Comparison of ENCODE assay signal across 23 mouse cellular contexts in the genomic region with DNA sequence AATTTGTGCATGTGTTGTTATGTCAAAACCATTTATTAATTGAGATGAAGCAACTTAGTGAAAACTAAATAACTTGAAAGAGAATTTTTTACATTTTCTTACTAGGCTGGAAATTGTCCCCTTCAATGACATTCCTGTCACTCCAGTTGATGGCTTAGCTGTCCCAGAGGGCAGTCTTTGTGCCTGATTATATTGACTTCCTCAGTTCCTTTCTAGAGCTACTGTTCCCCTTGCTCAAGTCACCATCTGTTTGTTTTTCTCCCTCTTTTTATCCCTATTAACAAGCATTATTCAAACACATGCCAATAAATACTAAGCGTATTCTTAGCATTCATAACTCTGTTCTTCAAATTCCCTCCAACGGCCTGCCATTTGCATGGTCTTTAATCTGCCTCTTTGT.
DNase-seq lines count a peak whose midpoint lies in the region; ATAC-seq and TF ChIP-seq lines count a peak whose summit lies in the region.
"Had no signal": no experiment of that assay in that cellular context is flagged by ENCODE, and none has a peak within 500 bp of the region (broad histone marks: within the 10 kb centered on the region; RNA-seq: fewer than 3 reads in every experiment).

No protein-coding gene starts in this region.

- no peaks in the 10 kb centered on the region for H3K9me3 ChIP-seq in hindbrain, embryonic 12.5 days (replicated peaks)
- H3K9me3 ChIP-seq in hindbrain, embryonic 10.5 days, result no peaks in the 10 kb centered on the region
- no peaks in the 10 kb centered on the region for H3K9me3 ChIP-seq in midbrain, embryonic 12.5 days
- H3K9me3 ChIP-seq in midbrain, embryonic 16.5 days (replicated peaks; ENCODE audit: control insufficient read depth, low read length, poor library complexity, severe bottlenecking), result no peaks in the 10 kb centered on the region
- H3K9me3 ChIP-seq in midbrain, embryonic 14.5 days (ENCODE audit: control insufficient read depth, low read length), result no peaks in the 10 kb centered on the region
- no peaks in the 10 kb centered on the region for H3K9me3 ChIP-seq in midbrain, embryonic 13.5 days

- H3K27me3 ChIP-seq in hindbrain, embryonic 12.5 days, result no peaks in the 10 kb centered on the region
- no peaks in the 10 kb centered on the region for H3K27me3 ChIP-seq in hindbrain, embryonic 10.5 days (ENCODE audit: insufficient read depth, poor library complexity, severe bottlenecking)
- no peaks in the 10 kb centered on the region for H3K27me3 ChIP-seq in midbrain, embryonic 12.5 days
- H3K27me3 ChIP-seq in midbrain, embryonic 16.5 days (ENCODE audit: control insufficient read depth, insufficient read depth, low read depth, low read length), result no peaks in the 10 kb centered on the region
- no peaks in the 10 kb centered on the region for H3K27me3 ChIP-seq in midbrain, embryonic 14.5 days (ENCODE audit: control insufficient read depth, insufficient read depth, low read length)
- H3K27me3 ChIP-seq in midbrain, embryonic 13.5 days, result no peaks in the 10 kb centered on the region
- H3K27me3 ChIP-seq: CH12.LX, Patski had no signal

- no peak for TF ChIP-seq CTCF in brain, embryonic 14.5 days (IDR thresholded peaks at IDR 0.05; ENCODE audit: borderline replicate concordance, extremely low read depth, insufficient read depth, insufficient read length)

- H3K36me3 ChIP-seq in hindbrain, embryonic 12.5 days, result no peaks in the 10 kb centered on the region
- H3K36me3 ChIP-seq in hindbrain, embryonic 10.5 days, result no peaks in the 10 kb centered on the region
- H3K36me3 ChIP-seq in midbrain, embryonic 12.5 days, result no peaks in the 10 kb centered on the region
- H3K36me3 ChIP-seq in midbrain, embryonic 16.5 days (ENCODE audit: control insufficient read depth, insufficient read depth, low read length), result no peaks in the 10 kb centered on the region
- no peaks in the 10 kb centered on the region for H3K36me3 ChIP-seq in midbrain, embryonic 14.5 days (ENCODE audit: control insufficient read depth, insufficient read depth, low read length)
- no peaks in the 10 kb centered on the region for H3K36me3 ChIP-seq in midbrain, embryonic 13.5 days
- H3K36me3 ChIP-seq: G1E had no signal

- WGBS in hindbrain, embryonic 12.5 days, result 62% methylated on average over 2 of the region's 2 CpGs
- WGBS in hindbrain, embryonic 10.5 days, result 69% methylated on average over 2 of the region's 2 CpGs
- WGBS in midbrain, embryonic 12.5 days, result 61% methylated on average over 2 of the region's 2 CpGs
- WGBS in midbrain, embryonic 16.5 days, result 32% methylated on average over 2 of the region's 2 CpGs
- 29% methylated on average over 2 of the region's 2 CpGs for WGBS in midbrain, embryonic 14.5 days
- WGBS in midbrain, embryonic 13.5 days, result 43% methylated on average over 2 of the region's 2 CpGs

- H3K4me3 ChIP-seq in hindbrain, embryonic 12.5 days, result no peak overlapping the region
- no peak overlapping the region for H3K4me3 ChIP-seq in hindbrain, embryonic 10.5 days
- H3K4me3 ChIP-seq in midbrain, embryonic 12.5 days, result no peak overlapping the region
- H3K4me3 ChIP-seq in midbrain, embryonic 16.5 days (ENCODE audit: low read depth, low read length), result no peak overlapping the region
- no peak overlapping the region for H3K4me3 ChIP-seq in midbrain, embryonic 14.5 days (replicated peaks; ENCODE audit: low read depth, low read length)
- no peak overlapping the region for H3K4me3 ChIP-seq in midbrain, embryonic 13.5 days (replicated peaks)

- H3K4me2 ChIP-seq in hindbrain, embryonic 12.5 days (replicated peaks), result no peak overlapping the region
- no peak overlapping the region for H3K4me2 ChIP-seq in midbrain, embryonic 12.5 days (replicated peaks)
- H3K4me2 ChIP-seq in midbrain, embryonic 16.5 days (ENCODE audit: low read length), result no peak overlapping the region
- no peak overlapping the region for H3K4me2 ChIP-seq in midbrain, embryonic 14.5 days (ENCODE audit: low read length)
- H3K4me2 ChIP-seq in midbrain, embryonic 13.5 days (replicated peaks), result no peak overlapping the region

- H3K9ac ChIP-seq in hindbrain, embryonic 12.5 days, result no peak overlapping the region
- no peak overlapping the region for H3K9ac ChIP-seq in midbrain, embryonic 12.5 days (replicated peaks)
- H3K9ac ChIP-seq in midbrain, embryonic 16.5 days (ENCODE audit: low read depth, low read length), result no peak overlapping the region
- no peak overlapping the region for H3K9ac ChIP-seq in midbrain, embryonic 14.5 days (replicated peaks; ENCODE audit: low read length)
- H3K9ac ChIP-seq in midbrain, embryonic 13.5 days (replicated peaks), result no peak overlapping the region

- no peak overlapping the region for H3K27ac ChIP-seq in hindbrain, embryonic 12.5 days
- no peak overlapping the region for H3K27ac ChIP-seq in hindbrain, embryonic 10.5 days
- H3K27ac ChIP-seq in midbrain, embryonic 12.5 days (replicated peaks), result no peak overlapping the region
- H3K27ac ChIP-seq in midbrain, embryonic 16.5 days (ENCODE audit: low read length), result no peak overlapping the region
- H3K27ac ChIP-seq in midbrain, embryonic 14.5 days (replicated peaks; ENCODE audit: low read depth, low read length), result no peak overlapping the region
- H3K27ac ChIP-seq in midbrain, embryonic 13.5 days, result no peak overlapping the region

- peak; percentile 63; the same call in 1 of the 2 replicates for ATAC-seq in hindbrain, embryonic 12.5 days (ENCODE audit: low FRiP score)
- peak; percentile 72; the same call in 1 of the 2 replicates for ATAC-seq in midbrain, embryonic 12.5 days (ENCODE audit: low FRiP score, low read depth)
- no peak for ATAC-seq in midbrain, embryonic 16.5 days
- no peak for ATAC-seq in midbrain, embryonic 14.5 days (ENCODE audit: low FRiP score, low TSS enrichment)
- ATAC-seq in midbrain, embryonic 13.5 days, result no peak
- ATAC-seq: activated CD4-positive, CD25-positive, alpha-beta regulatory T cell, adult 4 months; CD4-positive, CD25-positive, alpha-beta regulatory T cell, adult 4 months; Patski had no signal

- DNase-seq in hindbrain, embryonic 10.5 days (ENCODE audit: low spot score), result no peak
- DNase-seq in midbrain, embryonic 14.5 days, result peak; percentile 38
- DNase-seq in brain, embryonic 14.5 days (ENCODE audit: low read depth), result peak; percentile 31
- DNase-seq in right cerebral cortex, postnatal 14 days, result no peak
- DNase-seq: adrenal gland, adult 2 months; adrenal gland, adult 8-10 months; adrenal gland, postnatal 10 days; adrenal gland, postnatal 14 days; adrenal gland, postnatal 25 days; adrenal gland, postnatal 36 days; B cell, adult 2 months; cerebellum, adult 11 months; cerebellum, adult 11-12 months; cerebellum, adult 18-20 months had no signal

- TF ChIP-seq POLR2A in brain, embryonic 14.5 days (IDR thresholded peaks at IDR 0.05; ENCODE audit: borderline replicate concordance, extremely low read depth, insufficient read depth, insufficient read length, poor library complexity, severe bottlenecking), result no peak

- no peaks in the 10 kb centered on the region for H3K4me1 ChIP-seq in hindbrain, embryonic 12.5 days
- H3K4me1 ChIP-seq in hindbrain, embryonic 10.5 days (replicated peaks), result no peaks in the 10 kb centered on the region
- H3K4me1 ChIP-seq in midbrain, embryonic 12.5 days, result no peaks in the 10 kb centered on the region
- no peaks in the 10 kb centered on the region for H3K4me1 ChIP-seq in midbrain, embryonic 16.5 days (ENCODE audit: control insufficient read depth, insufficient read depth, low read length)
- no peaks in the 10 kb centered on the region for H3K4me1 ChIP-seq in midbrain, embryonic 14.5 days (ENCODE audit: control insufficient read depth, insufficient read depth, low read length)
- H3K4me1 ChIP-seq in midbrain, embryonic 13.5 days (replicated peaks), result no peaks in the 10 kb centered on the region

Comparison
In these comparisons a context has a peak if more than half of its experiments do, and no peak if none do; other contexts are left out.
1. ATAC-seq: peak in hindbrain, embryonic 12.5 days (single experiment) and midbrain, embryonic 12.5 days (single experiment); none in midbrain, embryonic 16.5 days (single experiment), midbrain, embryonic 14.5 days (single experiment) and midbrain, embryonic 13.5 days (single experiment).
2. DNase-seq: peak in midbrain, embryonic 14.5 days (single experiment) and brain, embryonic 14.5 days (single experiment); none in hindbrain, embryonic 10.5 days (single experiment) and right cerebral cortex, postnatal 14 days (single experiment).